ENCODE assay signal across 24 mouse cellular contexts in genomic region chr10:107325558-107325957, GRCm38 (mm10). TPM values are rescaled to one million over a fixed set of nuclear protein-coding genes. Genes with fewer than 3 reads are reported as not detected.
A peak's percentile ranks its signal among the peaks of the same experiment; 100 is the strongest.
DNase-seq lines count a peak whose midpoint lies in the region; ATAC-seq and TF ChIP-seq lines count a peak whose summit lies in the region.
"Had no signal": no experiment of that assay in that cellular context is flagged by ENCODE, and none has a peak within 500 bp of the region (broad histone marks: within the 10 kb centered on the region; RNA-seq: fewer than 3 reads in every experiment).

No protein-coding gene starts in this region.

- H3K4me3 ChIP-seq in kidney, embryonic 15.5 days (replicated peaks) = no peak overlapping the region
- H3K4me3 ChIP-seq in liver, postnatal 0 days (ENCODE audit: low read depth, low read length) = no peak overlapping the region
- no peak overlapping the region for H3K4me3 ChIP-seq in liver, embryonic 12.5 days
- no peak overlapping the region for H3K4me3 ChIP-seq in small intestine, adult 2 months (ENCODE audit: low read depth, low read length)
- H3K4me3 ChIP-seq: embryonic facial prominence, embryonic 12.5 days; embryonic facial prominence, embryonic 15.5 days; gastrocnemius, adult 2 months; hindbrain, embryonic 12.5 days had no signal

- TF ChIP-seq EP300 in liver, postnatal 0 days (IDR thresholded peaks at IDR 0.05; ENCODE audit: low read depth) = no peak

- H3K36me3 ChIP-seq in kidney, embryonic 15.5 days = no peaks in the 10 kb centered on the region
- H3K36me3 ChIP-seq in liver, postnatal 0 days (replicated peaks; ENCODE audit: insufficient read depth, low read length) = no peaks in the 10 kb centered on the region
- H3K36me3 ChIP-seq in liver, embryonic 12.5 days = no peaks in the 10 kb centered on the region
- H3K36me3 ChIP-seq in small intestine, adult 2 months (ENCODE audit: control insufficient read depth, insufficient read depth, low read length) = no peaks in the 10 kb centered on the region
- H3K36me3 ChIP-seq: embryonic facial prominence, embryonic 12.5 days; embryonic facial prominence, embryonic 15.5 days; hindbrain, embryonic 12.5 days had no signal

- H3K27ac ChIP-seq in kidney, embryonic 15.5 days = no peak overlapping the region
- 0 out of 2 replicates have a peak overlapping the region, but pooled peaks have one; percentile 29 for H3K27ac ChIP-seq in liver, postnatal 0 days (ENCODE audit: low read depth)
- no peak overlapping the region for H3K27ac ChIP-seq in liver, embryonic 12.5 days
- peak overlapping the region; percentile 41; the same call in 1 of the 2 replicates for H3K27ac ChIP-seq in small intestine, adult 2 months (ENCODE audit: insufficient read depth, low read depth, low read length)
- H3K27ac ChIP-seq: embryonic facial prominence, embryonic 12.5 days; embryonic facial prominence, embryonic 15.5 days; gastrocnemius, adult 2 months; hindbrain, embryonic 12.5 days had no signal

- no peaks in the 10 kb centered on the region for H3K4me1 ChIP-seq in kidney, embryonic 15.5 days
- H3K4me1 ChIP-seq in liver, postnatal 0 days (ENCODE audit: insufficient read depth) = no peaks in the 10 kb centered on the region
- no peaks in the 10 kb centered on the region for H3K4me1 ChIP-seq in liver, embryonic 12.5 days
- H3K4me1 ChIP-seq in small intestine, adult 2 months (ENCODE audit: control insufficient read depth, insufficient read depth, insufficient read length, low read length) = no peaks in the 10 kb centered on the region
- H3K4me1 ChIP-seq: embryonic facial prominence, embryonic 12.5 days; embryonic facial prominence, embryonic 15.5 days; hindbrain, embryonic 12.5 days had no signal

- H3K9me3 ChIP-seq in kidney, embryonic 15.5 days (replicated peaks) = no peaks in the 10 kb centered on the region
- H3K9me3 ChIP-seq in liver, postnatal 0 days (ENCODE audit: low read length) = no peaks in the 10 kb centered on the region
- H3K9me3 ChIP-seq in liver, embryonic 12.5 days (replicated peaks) = no peaks in the 10 kb centered on the region
- H3K9me3 ChIP-seq: embryonic facial prominence, embryonic 12.5 days; embryonic facial prominence, embryonic 15.5 days; hindbrain, embryonic 12.5 days had no signal

- no peak for TF ChIP-seq CTCF in liver, postnatal 0 days (IDR thresholded peaks at IDR 0.05; ENCODE audit: low read depth)
- no peak for TF ChIP-seq CTCF in small intestine, adult 2 months (IDR thresholded peaks at IDR 0.05; ENCODE audit: extremely low read depth, insufficient read length, insufficient replicate concordance, low read depth, low read length)

- H3K27me3 ChIP-seq in kidney, embryonic 15.5 days = no peaks in the 10 kb centered on the region
- H3K27me3 ChIP-seq in liver, postnatal 0 days (ENCODE audit: insufficient read depth, low read length) = no peaks in the 10 kb centered on the region
- no peaks in the 10 kb centered on the region for H3K27me3 ChIP-seq in liver, embryonic 12.5 days (replicated peaks)
- no peaks in the 10 kb centered on the region for H3K27me3 ChIP-seq in small intestine, adult 2 months (ENCODE audit: control insufficient read depth, insufficient read depth, low read length)
- H3K27me3 ChIP-seq: embryonic facial prominence, embryonic 12.5 days; embryonic facial prominence, embryonic 15.5 days; hindbrain, embryonic 12.5 days had no signal

- H3K4me2 ChIP-seq in kidney, embryonic 15.5 days = no peak overlapping the region
- no peak overlapping the region for H3K4me2 ChIP-seq in liver, postnatal 0 days (ENCODE audit: low read depth, low read length)
- no peak overlapping the region for H3K4me2 ChIP-seq in liver, embryonic 12.5 days
- H3K4me2 ChIP-seq: embryonic facial prominence, embryonic 12.5 days; embryonic facial prominence, embryonic 15.5 days; heart, embryonic 11.5 days; hindbrain, embryonic 12.5 days had no signal

- 89% methylated on average over 5 of the region's 5 CpGs for WGBS in kidney, embryonic 15.5 days
- 74% methylated on average over 5 of the region's 5 CpGs for WGBS in liver, postnatal 0 days (ENCODE audit: insufficient replicate concordance)
- WGBS in liver, embryonic 12.5 days (ENCODE audit: insufficient replicate concordance) = 74% methylated on average over 5 of the region's 5 CpGs
- WGBS in small intestine, adult 2 months = 62% methylated on average over 5 of the region's 5 CpGs

- no peak overlapping the region for H3K9ac ChIP-seq in kidney, embryonic 15.5 days
- no peak overlapping the region for H3K9ac ChIP-seq in liver, postnatal 0 days (replicated peaks)
- H3K9ac ChIP-seq in liver, embryonic 12.5 days = no peak overlapping the region
- H3K9ac ChIP-seq: embryonic facial prominence, embryonic 12.5 days; embryonic facial prominence, embryonic 15.5 days; forebrain, postnatal 0 days; hindbrain, embryonic 12.5 days had no signal

- DNase-seq in kidney, adult 11 months = peak; percentile 57
- DNase-seq in kidney, postnatal 4 days = no peak
- DNase-seq in kidney, adult 8-10 months = peak; percentile 57 to 83
- no peak for DNase-seq in liver, postnatal 0 days
- DNase-seq in thymus, postnatal 0 days (ENCODE audit: low spot score) = no peak
- DNase-seq: adrenal gland, adult 2 months; adrenal gland, postnatal 14 days; B cell, adult 2 months; cerebellum, adult 11 months; cerebellum, adult 2 months; cerebellum, adult 9-11 months; cerebellum, postnatal 25 days; forebrain, postnatal 0 days; gastrocnemius, adult 2 months; gastrocnemius, postnatal 14 days; heart, adult 11 months had no signal

- TF ChIP-seq POLR2A in small intestine, adult 2 months (IDR thresholded peaks at IDR 0.05; ENCODE audit: low read depth, low read length) = no peak

- ATAC-seq in kidney, embryonic 15.5 days (replicated peaks; ENCODE audit: low FRiP score) = no peak
- peak; percentile 57; the same call in 1 of the 2 replicates for ATAC-seq in liver, postnatal 0 days
- no peak for ATAC-seq in liver, embryonic 12.5 days
- ATAC-seq: forebrain, embryonic 14.5 days; forebrain, postnatal 0 days had no signal

RNA-seq across cellular contexts. Expression of gene Lin7a, which starts 54.1 kb away (rescaled TPM):
- 1.6 and 2.0 TPM in 2 replicates for polyA plus RNA-seq in kidney, embryonic 15.5 days (2015; fragmentation: Nextera tagmentation; extraction: Ambion mirVana)
- 1.4 and 1.5 TPM in 2 replicates for polyA plus RNA-seq in liver, postnatal 0 days (2015; fragmentation: Nextera tagmentation; extraction: Ambion mirVana)
- polyA plus RNA-seq in liver, embryonic 12.5 days (2016; fragmentation: Nextera tagmentation; extraction: Ambion mirVana) = 0.72 and 1.2 TPM in 2 replicates
- 0.20 TPM in 1 of 2 replicates, not detected in the other for polyA plus RNA-seq in small intestine, adult 2 months (2012; rRNA removed)
- polyA plus RNA-seq in thymus, postnatal 0 days (2015; fragmentation: Nextera tagmentation; extraction: Ambion mirVana) = 0.60 and 1.1 TPM in 2 replicates

Comparison
In these comparisons a context has a peak if more than half of its experiments do, and no peak if none do; other contexts are left out.
1. DNase-seq: peak in kidney, adult 11 months (single experiment) and kidney, adult 8-10 months (2 of 2); none in kidney, postnatal 4 days (0 of 2), liver, postnatal 0 days (single experiment) and thymus, postnatal 0 days (single experiment).
2. H3K27ac ChIP-seq: peak in liver, postnatal 0 days (single experiment) and small intestine, adult 2 months (single experiment); none in kidney, embryonic 15.5 days (single experiment) and liver, embryonic 12.5 days (single experiment).